Mouse (Mus musculus): Measurements from ENCODE around the gene Slc25a41.

- no peak for TF ChIP-seq CTCF (IDR thresholded peaks at IDR 0.05; ENCODE audit: borderline replicate concordance, insufficient read depth, low read depth, low read length)
- no peak for TF ChIP-seq POLR2A (IDR thresholded peaks at IDR 0.05; ENCODE audit: borderline replicate concordance, insufficient read depth, low read length)
Measured at GRCm38 (mm10) chr17:57048816-57049215, 7.4 kb upstream of the Slc25a41 start.

All from cerebellum, adult 2 months (tissue).